8 mouse cellular contexts compared by ENCODE assay signal in the genomic region with DNA sequence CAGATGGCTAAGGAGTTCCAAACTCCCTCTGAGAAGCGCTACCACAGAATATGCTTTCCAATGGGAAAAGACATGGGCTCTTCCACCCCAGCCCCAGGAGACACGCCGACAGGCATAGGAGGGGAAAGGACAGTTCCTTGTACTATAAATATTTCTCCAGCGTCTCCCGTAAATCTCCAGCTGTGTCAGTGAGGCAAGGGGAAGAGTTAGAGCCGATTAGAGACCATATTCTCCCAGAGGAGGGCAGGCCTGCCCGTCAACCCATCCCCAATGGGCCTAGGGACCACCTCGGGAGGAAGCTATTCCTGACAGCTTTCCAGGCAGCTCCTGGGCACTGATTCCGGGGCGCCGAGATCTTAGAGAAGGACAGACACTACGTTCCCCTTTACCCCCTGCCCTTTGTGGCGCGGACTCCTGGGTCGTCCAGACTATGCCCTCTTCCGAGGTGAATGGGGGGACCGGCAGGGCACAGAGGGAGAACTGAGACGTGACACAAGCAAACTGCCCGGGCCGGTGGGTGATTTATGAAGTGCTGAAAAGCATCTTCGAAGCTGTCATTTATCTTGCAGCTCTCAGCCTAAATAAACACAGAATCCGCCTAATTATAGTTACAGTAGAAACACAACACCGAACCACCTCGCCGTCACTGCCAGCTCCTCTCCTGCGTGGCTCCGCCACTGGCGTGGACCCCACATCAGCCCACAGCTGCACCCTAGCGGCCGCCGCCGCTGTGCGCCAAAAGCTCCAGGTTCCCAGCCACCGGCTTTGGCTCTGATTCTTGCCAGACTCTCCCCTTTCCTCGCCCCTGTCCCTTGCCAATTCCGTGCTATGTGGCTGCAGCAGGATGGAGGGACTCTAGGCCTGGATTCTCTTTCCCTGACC. TPM values are rescaled to one million over a fixed set of nuclear protein-coding genes. Genes with fewer than 3 reads are reported as not detected.
DNase-seq lines count a peak whose midpoint lies in the region; ATAC-seq and TF ChIP-seq lines count a peak whose summit lies in the region.

No protein-coding gene starts in this region.

- H3K27ac ChIP-seq in embryonic facial prominence, embryonic 13.5 days, result no peak overlapping the region
- H3K27ac ChIP-seq in heart, embryonic 12.5 days (ENCODE audit: poor library complexity, severe bottlenecking), result no peak overlapping the region
- H3K27ac ChIP-seq in kidney, embryonic 15.5 days, result peak overlapping the region; percentile 94
- H3K27ac ChIP-seq in lung, postnatal 0 days (ENCODE audit: low read length), result peak overlapping the region; percentile 22; the same call in 1 of the 2 replicates

- no peak for ATAC-seq in embryonic facial prominence, embryonic 13.5 days (ENCODE audit: insufficient number of reproducible peaks, insufficient read depth, low FRiP score, low TSS enrichment, low read depth)
- no peak for ATAC-seq in heart, embryonic 12.5 days (ENCODE audit: insufficient number of reproducible peaks, low FRiP score)
- ATAC-seq in kidney, embryonic 15.5 days (replicated peaks; ENCODE audit: low FRiP score), result peak; percentile 75
- peak; percentile 74 for ATAC-seq in lung, postnatal 0 days

- H3K9ac ChIP-seq in embryonic facial prominence, embryonic 13.5 days, result peak overlapping the region; percentile 51; the same call in 1 of the 2 replicates
- peak overlapping the region; percentile 53; the same call in 1 of the 2 replicates for H3K9ac ChIP-seq in heart, embryonic 12.5 days
- H3K9ac ChIP-seq in kidney, embryonic 15.5 days, result 0 out of 2 replicates have a peak overlapping the region, but pooled peaks have one; percentile 22
- no peak overlapping the region for H3K9ac ChIP-seq in lung, postnatal 0 days (replicated peaks; ENCODE audit: low read depth)

- H3K9me3 ChIP-seq in embryonic facial prominence, embryonic 13.5 days, result 0 out of 2 replicates have a peak, but pooled peaks cover 3% of the 10 kb centered on the region
- no peaks in the 10 kb centered on the region for H3K9me3 ChIP-seq in heart, embryonic 12.5 days (replicated peaks)
- no peaks in the 10 kb centered on the region for H3K9me3 ChIP-seq in kidney, embryonic 15.5 days (replicated peaks)
- H3K9me3 ChIP-seq in lung, postnatal 0 days (ENCODE audit: low read length), result no peaks in the 10 kb centered on the region

- TF ChIP-seq EP300 in lung, postnatal 0 days (IDR thresholded peaks at IDR 0.05), result no peak

- H3K4me3 ChIP-seq in embryonic facial prominence, embryonic 13.5 days, result peak overlapping the region; percentile 27
- H3K4me3 ChIP-seq in heart, embryonic 12.5 days, result peak overlapping the region; percentile 27
- peak overlapping the region; percentile 26 for H3K4me3 ChIP-seq in kidney, embryonic 15.5 days (replicated peaks)
- no peak overlapping the region for H3K4me3 ChIP-seq in lung, postnatal 0 days (ENCODE audit: low read depth, low read length)

- no peaks in the 10 kb centered on the region for H3K36me3 ChIP-seq in embryonic facial prominence, embryonic 13.5 days
- no peaks in the 10 kb centered on the region for H3K36me3 ChIP-seq in heart, embryonic 12.5 days
- H3K36me3 ChIP-seq in kidney, embryonic 15.5 days, result no peaks in the 10 kb centered on the region
- H3K36me3 ChIP-seq in lung, postnatal 0 days (ENCODE audit: insufficient read depth, low read length), result no peaks in the 10 kb centered on the region

- peak overlapping the region; percentile 55 for H3K4me2 ChIP-seq in embryonic facial prominence, embryonic 13.5 days
- H3K4me2 ChIP-seq in heart, embryonic 12.5 days, result peak overlapping the region; percentile 57
- peak overlapping the region; percentile 58 for H3K4me2 ChIP-seq in kidney, embryonic 15.5 days
- H3K4me2 ChIP-seq in lung, postnatal 0 days (replicated peaks; ENCODE audit: low read depth, low read length), result peak overlapping the region; percentile 40

- DNase-seq in layer of hippocampus, postnatal 36 days, result peak; percentile 8 to 16
- DNase-seq in layer of hippocampus, adult 9-10 months (ENCODE audit: low spot score), result no peak
- peak; percentile 79 for DNase-seq in lung, postnatal 0 days (ENCODE audit: low spot score)
- DNase-seq in ovary, postnatal 14 days (ENCODE audit: low spot score), result peak; percentile 63
- DNase-seq in thymus, postnatal 25 days, result peak; percentile 69

- peaks cover 57% of the 10 kb centered on the region for H3K27me3 ChIP-seq in embryonic facial prominence, embryonic 13.5 days
- H3K27me3 ChIP-seq in heart, embryonic 12.5 days (replicated peaks), result peaks cover 96% of the 10 kb centered on the region
- 0 out of 2 replicates have a peak, but pooled peaks cover 3% of the 10 kb centered on the region for H3K27me3 ChIP-seq in kidney, embryonic 15.5 days
- 0 out of 2 replicates have a peak, but pooled peaks cover 6% of the 10 kb centered on the region for H3K27me3 ChIP-seq in lung, postnatal 0 days (replicated peaks; ENCODE audit: insufficient read depth, low read length)

- WGBS in embryonic facial prominence, embryonic 13.5 days, result 9% methylated on average over 36 of the region's 36 CpGs
- 6% methylated on average over 36 of the region's 36 CpGs for WGBS in heart, embryonic 12.5 days
- WGBS in kidney, embryonic 15.5 days, result 3% methylated on average over 36 of the region's 36 CpGs
- 10% methylated on average over 36 of the region's 36 CpGs for WGBS in lung, postnatal 0 days

- peaks cover 32% of the 10 kb centered on the region for H3K4me1 ChIP-seq in embryonic facial prominence, embryonic 13.5 days
- H3K4me1 ChIP-seq in heart, embryonic 12.5 days (replicated peaks), result peaks cover 10% of the 10 kb centered on the region
- H3K4me1 ChIP-seq in kidney, embryonic 15.5 days, result peaks cover 71% of the 10 kb centered on the region
- H3K4me1 ChIP-seq in lung, postnatal 0 days (ENCODE audit: insufficient read depth, low read depth, low read length), result no peaks in the 10 kb centered on the region

- peak; percentile 91 for TF ChIP-seq CTCF in lung, postnatal 0 days (IDR thresholded peaks at IDR 0.05)

RNA-seq across cellular contexts. Expression of a gene that starts 41.9 kb away (rescaled TPM):
- not detected for total RNA-seq in layer of hippocampus, postnatal 36 days (2021)
- not detected in 2 replicates for polyA plus RNA-seq in embryonic facial prominence, embryonic 13.5 days (2015; fragmentation: Nextera tagmentation; extraction: Ambion mirVana)
- not detected in 2 replicates for polyA plus RNA-seq in heart, embryonic 12.5 days (2016; fragmentation: Nextera tagmentation; extraction: Ambion mirVana)
- polyA plus RNA-seq in kidney, embryonic 15.5 days (2015; fragmentation: Nextera tagmentation; extraction: Ambion mirVana), result 0.27 and 0.35 TPM in 2 replicates
- polyA plus RNA-seq in lung, postnatal 0 days (2015; fragmentation: Nextera tagmentation; extraction: Ambion mirVana), result not detected in 2 replicates

RNA-seq across cellular contexts. Expression of a gene that starts 57.0 kb away (rescaled TPM):
- total RNA-seq in layer of hippocampus, postnatal 36 days (2021), result 1 to 10 TPM in 1 of 2 experiments, under 1 TPM in 1; 0.60 to 1.0 TPM
- polyA plus RNA-seq in embryonic facial prominence, embryonic 13.5 days (2015; fragmentation: Nextera tagmentation; extraction: Ambion mirVana), result 0.49 and 0.61 TPM in 2 replicates
- polyA plus RNA-seq in heart, embryonic 12.5 days (2016; fragmentation: Nextera tagmentation; extraction: Ambion mirVana), result 0.50 and 0.60 TPM in 2 replicates
- polyA plus RNA-seq in kidney, embryonic 15.5 days (2015; fragmentation: Nextera tagmentation; extraction: Ambion mirVana), result 10.4 and 10.6 TPM in 2 replicates
- 0.73 and 1.0 TPM in 2 replicates for polyA plus RNA-seq in lung, postnatal 0 days (2015; fragmentation: Nextera tagmentation; extraction: Ambion mirVana)

RNA-seq across cellular contexts. Expression of a gene that starts 57.1 kb away (rescaled TPM):
- total RNA-seq in layer of hippocampus, postnatal 36 days (2021), result not detected
- polyA plus RNA-seq in embryonic facial prominence, embryonic 13.5 days (2015; fragmentation: Nextera tagmentation; extraction: Ambion mirVana), result 0.28 and 0.52 TPM in 2 replicates
- 4.0 TPM in 2 replicates for polyA plus RNA-seq in heart, embryonic 12.5 days (2016; fragmentation: Nextera tagmentation; extraction: Ambion mirVana)
- polyA plus RNA-seq in kidney, embryonic 15.5 days (2015; fragmentation: Nextera tagmentation; extraction: Ambion mirVana), result 45.7 and 45.9 TPM in 2 replicates
- polyA plus RNA-seq in lung, postnatal 0 days (2015; fragmentation: Nextera tagmentation; extraction: Ambion mirVana), result 16.5 and 16.9 TPM in 2 replicates

Comparison
In these comparisons a context has a peak if more than half of its experiments do, and no peak if none do; other contexts are left out.
1. ATAC-seq: peak in kidney, embryonic 15.5 days (single experiment) and lung, postnatal 0 days (single experiment); none in embryonic facial prominence, embryonic 13.5 days (single experiment) and heart, embryonic 12.5 days (single experiment).
2. H3K27ac ChIP-seq: peak in kidney, embryonic 15.5 days (single experiment) and lung, postnatal 0 days (single experiment); none in embryonic facial prominence, embryonic 13.5 days (single experiment) and heart, embryonic 12.5 days (single experiment).
3. Peak in every context shown above with its lines, with median percentiles within 50 percentile points of each other: H3K4me2 ChIP-seq.